10 mouse cellular contexts compared by ENCODE assay signal in genomic region chr10:124288301-124288995, GRCm38 (mm10).
DNase-seq lines count a peak whose midpoint lies in the region; ATAC-seq and TF ChIP-seq lines count a peak whose summit lies in the region.
"Had no signal": no experiment of that assay in that cellular context is flagged by ENCODE, and none has a peak within 500 bp of the region (broad histone marks: within the 10 kb centered on the region; RNA-seq: fewer than 3 reads in every experiment).

No protein-coding gene starts in this region.

- 36% methylated on average over 18 of the region's 18 CpGs for WGBS in kidney, embryonic 15.5 days
- WGBS in heart, embryonic 12.5 days: 51% methylated on average over 18 of the region's 18 CpGs
- 35% methylated on average over 18 of the region's 18 CpGs for WGBS in limb, embryonic 13.5 days
- WGBS in small intestine, adult 2 months: 57% methylated on average over 18 of the region's 18 CpGs
- WGBS in midbrain, embryonic 14.5 days: 83% methylated on average over 18 of the region's 18 CpGs

- H3K9me3 ChIP-seq in kidney, embryonic 15.5 days (replicated peaks): no peaks in the 10 kb centered on the region
- no peaks in the 10 kb centered on the region for H3K9me3 ChIP-seq in heart, embryonic 12.5 days (replicated peaks)
- H3K9me3 ChIP-seq in limb, embryonic 13.5 days: no peaks in the 10 kb centered on the region
- no peaks in the 10 kb centered on the region for H3K9me3 ChIP-seq in midbrain, embryonic 14.5 days (ENCODE audit: control insufficient read depth, low read length)

- H3K27me3 ChIP-seq in kidney, embryonic 15.5 days: no peaks in the 10 kb centered on the region
- H3K27me3 ChIP-seq in heart, embryonic 12.5 days (replicated peaks): no peaks in the 10 kb centered on the region
- no peaks in the 10 kb centered on the region for H3K27me3 ChIP-seq in limb, embryonic 13.5 days
- H3K27me3 ChIP-seq in small intestine, adult 2 months (ENCODE audit: control insufficient read depth, insufficient read depth, low read length): no peaks in the 10 kb centered on the region
- H3K27me3 ChIP-seq in midbrain, embryonic 14.5 days (ENCODE audit: control insufficient read depth, insufficient read depth, low read length): no peaks in the 10 kb centered on the region

- no peaks in the 10 kb centered on the region for H3K4me1 ChIP-seq in kidney, embryonic 15.5 days
- H3K4me1 ChIP-seq in heart, embryonic 12.5 days (replicated peaks): no peaks in the 10 kb centered on the region
- H3K4me1 ChIP-seq in limb, embryonic 13.5 days: no peaks in the 10 kb centered on the region
- no peaks in the 10 kb centered on the region for H3K4me1 ChIP-seq in small intestine, adult 2 months (ENCODE audit: control insufficient read depth, insufficient read depth, insufficient read length, low read length)
- H3K4me1 ChIP-seq in midbrain, embryonic 14.5 days (ENCODE audit: control insufficient read depth, insufficient read depth, low read length): no peaks in the 10 kb centered on the region

- DNase-seq in kidney, adult 8-10 months: no peak
- DNase-seq in midbrain, embryonic 14.5 days: no peak
- DNase-seq in thymus, postnatal 36 days: no peak
- DNase-seq in cerebellum, postnatal 36 days: no peak
- DNase-seq: forebrain, postnatal 0 days had no signal

- no peak for TF ChIP-seq CTCF in small intestine, adult 2 months (IDR thresholded peaks at IDR 0.05; ENCODE audit: extremely low read depth, insufficient read length, insufficient replicate concordance, low read depth, low read length)

- no peak for TF ChIP-seq POLR2A in small intestine, adult 2 months (IDR thresholded peaks at IDR 0.05; ENCODE audit: low read depth, low read length)

- H3K27ac ChIP-seq in kidney, embryonic 15.5 days: 0 out of 2 replicates have a peak overlapping the region, but pooled peaks have one; percentile 25
- H3K27ac ChIP-seq in heart, embryonic 12.5 days (ENCODE audit: poor library complexity, severe bottlenecking): no peak overlapping the region
- peak overlapping the region; percentile 48; the same call in 1 of the 2 replicates for H3K27ac ChIP-seq in limb, embryonic 13.5 days
- H3K27ac ChIP-seq in small intestine, adult 2 months (ENCODE audit: insufficient read depth, low read depth, low read length): no peak overlapping the region
- no peak overlapping the region for H3K27ac ChIP-seq in midbrain, embryonic 14.5 days (replicated peaks; ENCODE audit: low read depth, low read length)

- peak overlapping the region; percentile 52 for H3K4me2 ChIP-seq in kidney, embryonic 15.5 days
- peak overlapping the region; percentile 49 for H3K4me2 ChIP-seq in heart, embryonic 12.5 days
- peak overlapping the region; percentile 58 for H3K4me2 ChIP-seq in limb, embryonic 13.5 days (replicated peaks)
- H3K4me2 ChIP-seq in midbrain, embryonic 14.5 days (ENCODE audit: low read length): no peak overlapping the region

- ATAC-seq in kidney, embryonic 15.5 days (replicated peaks; ENCODE audit: low FRiP score): peak; percentile 70; the same call in 1 of the 2 replicates
- ATAC-seq in heart, embryonic 12.5 days (ENCODE audit: insufficient number of reproducible peaks, low FRiP score): no peak
- ATAC-seq in limb, embryonic 13.5 days (ENCODE audit: low FRiP score, low read depth): peak; percentile 76
- no peak for ATAC-seq in midbrain, embryonic 14.5 days (ENCODE audit: low FRiP score, low TSS enrichment)
- ATAC-seq: forebrain, postnatal 0 days had no signal

- no peak overlapping the region for H3K9ac ChIP-seq in kidney, embryonic 15.5 days
- H3K9ac ChIP-seq in heart, embryonic 12.5 days: no peak overlapping the region
- H3K9ac ChIP-seq in limb, embryonic 13.5 days: no peak overlapping the region
- no peak overlapping the region for H3K9ac ChIP-seq in midbrain, embryonic 14.5 days (replicated peaks; ENCODE audit: low read length)
- H3K9ac ChIP-seq: forebrain, postnatal 0 days had no signal

- H3K4me3 ChIP-seq in kidney, embryonic 15.5 days (replicated peaks): peak overlapping the region; percentile 28
- peak overlapping the region; percentile 24 for H3K4me3 ChIP-seq in heart, embryonic 12.5 days
- H3K4me3 ChIP-seq in limb, embryonic 13.5 days: peak overlapping the region; percentile 30
- H3K4me3 ChIP-seq in small intestine, adult 2 months (ENCODE audit: low read depth, low read length): peak overlapping the region; percentile 4
- H3K4me3 ChIP-seq in midbrain, embryonic 14.5 days (replicated peaks; ENCODE audit: low read depth, low read length): no peak overlapping the region

- H3K36me3 ChIP-seq in kidney, embryonic 15.5 days: no peaks in the 10 kb centered on the region
- no peaks in the 10 kb centered on the region for H3K36me3 ChIP-seq in heart, embryonic 12.5 days
- no peaks in the 10 kb centered on the region for H3K36me3 ChIP-seq in limb, embryonic 13.5 days
- H3K36me3 ChIP-seq in small intestine, adult 2 months (ENCODE audit: control insufficient read depth, insufficient read depth, low read length): no peaks in the 10 kb centered on the region
- no peaks in the 10 kb centered on the region for H3K36me3 ChIP-seq in midbrain, embryonic 14.5 days (ENCODE audit: control insufficient read depth, insufficient read depth, low read length)
- H3K36me3 ChIP-seq: G1E had no signal

Comparison
In these comparisons a context has a peak if more than half of its experiments do, and no peak if none do; other contexts are left out.
1. ATAC-seq: peak in kidney, embryonic 15.5 days (single experiment) and limb, embryonic 13.5 days (single experiment); none in heart, embryonic 12.5 days (single experiment) and midbrain, embryonic 14.5 days (single experiment).
2. H3K27ac ChIP-seq: peak in kidney, embryonic 15.5 days (single experiment) and limb, embryonic 13.5 days (single experiment); none in heart, embryonic 12.5 days (single experiment), small intestine, adult 2 months (single experiment) and midbrain, embryonic 14.5 days (single experiment).